Mouse (Mus musculus) kidney, adult 10 weeks (tissue): ENCODE data around the gene Vmn1r49. TPM values are rescaled to one million over a fixed set of nuclear protein-coding genes. Genes with fewer than 3 reads are reported as not detected.

Source experiments
- polyA plus RNA-seq: library from polyadenylated mRNA; stranded (reverse); fragments of 350-450 nt; fragmentation: Illumina TruSeq; extraction: RNeasy Lipid Tissue Mini Kit (QIAGEN cat#74804); gene quantifications from one replicate; pipeline ENCODE4 v1.2.3, GENCODE M21; 2014; ENCODE audit warnings: low read depth, low replicate concordance

Vmn1r49 gene
- polyA plus RNA-seq = not detected

GRCm38 (mm10) chr6:90078406-90078805 is at the start of gene Vmn1r49:
Gene Vmn1r49 (minus strand): TSS chr6:90078506.

GRCm38 (mm10) chr6:90122296-90122695 is 44.0 kb upstream of the Vmn1r49 start, which contains the start of gene Vmn1r51:
Gene Vmn1r51 (plus strand): TSS chr6:90122596.

GRCm38 (mm10) chr6:90101130-90101529 is 22.8 kb upstream of the Vmn1r49 start, which contains the start of gene Vmn1r50:
Gene Vmn1r50 (plus strand): TSS chr6:90101430.

GRCm38 (mm10) chr6:90036741-90037140 is 41.6 kb downstream of the Vmn1r49 start, which contains the start of gene Vmn1r48:
Gene Vmn1r48 (minus strand): TSS chr6:90036841.

Other genes with a start within 250 kb of the Vmn1r49 start
- gene Vmn1r42, start 202.1 kb downstream of the Vmn1r49 start, polyA plus RNA-seq = not detected
- gene Vmn1r43, start 202.1 kb downstream of the Vmn1r49 start, polyA plus RNA-seq = not detected
- gene Vmn1r44, start 194.8 kb downstream of the Vmn1r49 start, polyA plus RNA-seq = not detected
- gene Vmn1r45, start 137.9 kb downstream of the Vmn1r49 start, polyA plus RNA-seq = not detected
- not detected for gene Vmn1r46, start 109.2 kb downstream of the Vmn1r49 start, polyA plus RNA-seq
- not detected for gene Vmn1r47, start 62.4 kb downstream of the Vmn1r49 start, polyA plus RNA-seq
- not detected for gene Vmn1r48, start 41.7 kb downstream of the Vmn1r49 start, polyA plus RNA-seq
- gene Vmn1r50, start 22.9 kb upstream of the Vmn1r49 start, polyA plus RNA-seq = not detected
- not detected for gene Vmn1r51, start 44.1 kb upstream of the Vmn1r49 start, polyA plus RNA-seq
- gene Vmn1r52, start 96.3 kb upstream of the Vmn1r49 start, polyA plus RNA-seq = not detected
- not detected for gene V1ra8, start 124.3 kb upstream of the Vmn1r49 start, polyA plus RNA-seq
- gene Vmn1r53, start 145.9 kb upstream of the Vmn1r49 start, polyA plus RNA-seq = not detected
- gene Vmn1r54, start 167.8 kb upstream of the Vmn1r49 start, polyA plus RNA-seq = not detected
- gene BC048671, start 222.7 kb upstream of the Vmn1r49 start, polyA plus RNA-seq = not detected
- gene Chst13, start 246.7 kb upstream of the Vmn1r49 start, polyA plus RNA-seq = not detected